Mouse (Mus musculus) bone marrow macrophage, adult 2 months (primary cell): ENCODE measurements around the gene Fabp7.

Source experiments
- CTCF ChIP-seq: IDR thresholded peaks from 2 replicates; pipeline ENCODE4 v1.5.1; 2012; ENCODE audit warnings: low read depth, mild to moderate bottlenecking, low read length, moderate library complexity
- POLR2A ChIP-seq: IDR thresholded peaks from 2 replicates; pipeline ENCODE4 v1.6.1; 2012; ENCODE audit warnings: mild to moderate bottlenecking, low read depth, low read length, borderline replicate concordance

DNA sequence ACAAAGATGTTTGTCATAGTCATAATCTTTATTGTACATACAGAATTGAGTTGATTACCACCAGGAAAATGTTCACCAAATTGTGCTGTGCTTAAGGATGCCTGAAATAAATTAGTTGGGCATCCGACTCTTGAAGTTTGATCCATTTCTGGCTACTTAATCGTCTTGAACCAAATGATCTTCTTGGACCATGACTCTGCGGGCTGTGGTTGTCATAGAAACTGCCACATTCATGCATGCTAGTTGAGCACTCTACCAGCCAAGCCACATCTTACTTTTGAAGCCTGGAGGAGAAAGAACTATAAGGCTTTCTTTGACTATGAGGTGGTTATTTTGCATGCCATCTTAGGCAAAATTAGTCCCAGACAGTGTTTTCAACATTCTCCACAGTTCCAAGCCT lies 44.9 kb downstream of the Fabp7 start:
- no peak for TF ChIP-seq CTCF
- no peak for TF ChIP-seq POLR2A
